Mouse (Mus musculus): ENCODE measurements around the gene Reps2. TPM values are rescaled to one million over a fixed set of nuclear protein-coding genes. Genes with fewer than 3 reads are reported as not detected.

Gene Reps2
- total and polyA plus RNA-seq, 2 experiments from 2014 or later, result 2.4 to 10.9 TPM

GRCm38 (mm10) chrX:162402487-162402886 is 241.0 kb downstream of the Reps2 start:
- Histone ChIP-seq H3K4me3 (ENCODE audit: low read length) (no peak overlapping the region), H3K9me3 (ENCODE audit: low read length) (no peaks in the 10 kb centered on the region), H3K27me3 (ENCODE audit: insufficient read depth, low read length) (no peaks in the 10 kb centered on the region), H3K4me2 (ENCODE audit: low read depth, low read length) (no peak overlapping the region), H3K4me1 (ENCODE audit: insufficient read depth, low read length) (no peaks in the 10 kb centered on the region), H3K27ac (no peak overlapping the region), H3K9ac (replicated peaks; ENCODE audit: low read length) (no peak overlapping the region), H3K36me3 (ENCODE audit: insufficient read depth, low read length) (no peaks in the 10 kb centered on the region)
- DNase-seq (ENCODE audit: low spot score) (no peak), ATAC-seq (no peak)
- TF ChIP-seq CTCF (IDR thresholded peaks at IDR 0.05; ENCODE audit: low read depth), result no peak
- WGBS, result 62% methylated on average over 3 of the region's 3 CpGs

GRCm38 (mm10) chrX:162380730-162381129 is 262.7 kb downstream of the Reps2 start:
- ATAC-seq, result no peak
- no peak overlapping the region for H3K27ac ChIP-seq
- H3K4me3 ChIP-seq (ENCODE audit: low read length), result no peak overlapping the region

DNA sequence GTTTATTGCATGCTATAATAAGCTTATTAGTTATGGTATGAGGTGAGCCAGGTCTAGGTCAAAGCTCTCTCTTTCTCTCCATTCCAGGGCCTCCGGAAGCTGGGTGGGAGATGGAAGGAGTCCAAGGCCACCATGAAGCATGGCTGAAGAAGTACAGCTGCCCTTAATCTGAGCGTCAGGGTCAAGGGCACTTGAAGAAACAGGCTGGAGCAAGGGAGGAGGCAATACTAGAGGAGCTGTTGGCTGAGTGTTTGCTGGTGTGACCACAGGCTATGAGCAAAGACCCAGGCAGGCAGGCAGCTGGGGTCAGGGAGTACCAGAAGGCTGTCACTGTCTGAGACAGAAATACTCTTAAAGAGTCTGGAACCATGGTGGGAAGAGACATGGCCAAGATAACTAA is 280.2 kb downstream of the Reps2 start:
- TF ChIP-seq CTCF (IDR thresholded peaks at IDR 0.05; ENCODE audit: low read depth), result no peak
- whole genome bisulfite sequencing, result 58% methylated on average over 2 of the region's 2 CpGs
- ATAC-seq, result no peak

More at GRCm38 (mm10) chrX:162380730-162381129, 262.7 kb downstream of the Reps2 start:
- 86% methylated on average over 1 of the region's 1 CpGs for WGBS
- TF ChIP-seq CTCF (IDR thresholded peaks at IDR 0.05; ENCODE audit: low read depth), result no peak
- Histone ChIP-seq H3K9me3 (ENCODE audit: low read length) (no peaks in the 10 kb centered on the region), H3K4me1 (ENCODE audit: insufficient read depth, low read length) (no peaks in the 10 kb centered on the region), H3K4me2 (ENCODE audit: low read depth, low read length) (no peak overlapping the region), H3K36me3 (ENCODE audit: insufficient read depth, low read length) (no peaks in the 10 kb centered on the region), H3K27me3 (ENCODE audit: insufficient read depth, low read length) (no peaks in the 10 kb centered on the region), H3K9ac (replicated peaks; ENCODE audit: low read length) (no peak overlapping the region)
- no peak for DNase-seq (ENCODE audit: low spot score)

More for the DNA sequence above, 280.2 kb downstream of the Reps2 start:
- H3K4me3 ChIP-seq (ENCODE audit: low read length), result no peak overlapping the region
- H3K36me3 ChIP-seq (ENCODE audit: insufficient read depth, low read length), result no peaks in the 10 kb centered on the region
- no peaks in the 10 kb centered on the region for H3K4me1 ChIP-seq (ENCODE audit: insufficient read depth, low read length)
- H3K4me2 ChIP-seq (ENCODE audit: low read depth, low read length), result no peak overlapping the region
- no peak for DNase-seq (ENCODE audit: low spot score)
- H3K27ac ChIP-seq, result no peak overlapping the region
- H3K27me3 ChIP-seq (ENCODE audit: insufficient read depth, low read length), result no peaks in the 10 kb centered on the region
- no peaks in the 10 kb centered on the region for H3K9me3 ChIP-seq (ENCODE audit: low read length)
- H3K9ac ChIP-seq (replicated peaks; ENCODE audit: low read length), result no peak overlapping the region

Other genes with a start within 250 kb of the Reps2 start
- 97.1 and 112 TPM in 2 replicates for gene Rbbp7, start 116.8 kb upstream of the Reps2 start, total RNA-seq (2014; rRNA removed)
- gene Rbbp7, start 116.8 kb upstream of the Reps2 start, polyA plus RNA-seq (2015; fragmentation: Nextera tagmentation; extraction: Ambion mirVana), result 254 TPM in 2 replicates
- gene Txlng, start 185.8 kb upstream of the Reps2 start, total RNA-seq (2014; rRNA removed), result 8.3 and 10.8 TPM in 2 replicates
- gene Txlng, start 185.8 kb upstream of the Reps2 start, polyA plus RNA-seq (2015; fragmentation: Nextera tagmentation; extraction: Ambion mirVana), result 11.8 and 12.6 TPM in 2 replicates
- 23.4 and 30.6 TPM in 2 replicates for gene Syap1, start 244.8 kb upstream of the Reps2 start, total RNA-seq (2014; rRNA removed)
- gene Syap1, start 244.8 kb upstream of the Reps2 start, polyA plus RNA-seq (2015; fragmentation: Nextera tagmentation; extraction: Ambion mirVana), result 40.0 and 40.6 TPM in 2 replicates

Data from hindbrain, postnatal 0 days (tissue).